Mouse (Mus musculus) stomach, postnatal 0 days (tissue): Measurements from ENCODE around the gene Ruvbl2. TPM values are rescaled to one million over a fixed set of nuclear protein-coding genes. Genes with fewer than 3 reads are reported as not detected.
"Not testable (repeated sequence)": the region's sequence is repeated elsewhere in the genome, so short reads cannot be mapped to it uniquely, and the experiment has no call there.

Experiments
- ATAC-seq: fragments of 200-750 bp; cut with Nextera tagmentation; 2 replicates; pipeline ENCODE4 v1.8.0; 2017; ENCODE audit not compliant: low FRiP score, low TSS enrichment
- DNase-seq: peaks from one replicate; pipeline ENCODE4 v3.0.0-alpha.2; 2016; ENCODE audit warnings: low spot score
- H3K27ac ChIP-seq: fragments of 300-500 bp; sonication (generic); replicated peaks from 2 replicates; pipeline ENCODE4 v1.5.1; 2014; ENCODE audit warnings: mild to moderate bottlenecking, control low read depth
- H3K27me3 ChIP-seq: fragments of 300-500 bp; sonication (generic); 2 replicates; pipeline ENCODE4 v1.6.1; 2014; ENCODE audit warnings: low read length; ENCODE audit not compliant: control insufficient read depth, insufficient read depth
- H3K36me3 ChIP-seq: fragments of 300-500 bp; sonication (generic); 2 replicates; pipeline ENCODE4 v1.6.1; 2014; ENCODE audit warnings: low read length, mixed read lengths; ENCODE audit not compliant: control insufficient read depth, insufficient read depth
- H3K4me1 ChIP-seq: fragments of 300-500 bp; sonication (generic); replicated peaks from 2 replicates; pipeline ENCODE4 v1.6.1; 2014; ENCODE audit warnings: antibody characterized with exemption; ENCODE audit not compliant: control insufficient read depth, insufficient read depth
- H3K4me2 ChIP-seq: fragments of 300-500 bp; sonication (generic); replicated peaks from 2 replicates; pipeline ENCODE4 v1.6.1; 2014; ENCODE audit warnings: low read depth, mild to moderate bottlenecking, control low read depth, moderate library complexity
- H3K4me3 ChIP-seq: fragments of 300-500 bp; sonication (generic); 2 replicates; pipeline ENCODE4 v1.5.1; 2014; ENCODE audit warnings: low read depth, low read length, control low read depth
- H3K9ac ChIP-seq: fragments of 300-500 bp; sonication (generic); 2 replicates; pipeline ENCODE4 v1.6.1; 2014; ENCODE audit warnings: mild to moderate bottlenecking, low read length, control low read depth, mixed read lengths
- H3K9me3 ChIP-seq: fragments of 300-500 bp; sonication (generic); 2 replicates; pipeline ENCODE4 v1.6.1; 2016; ENCODE audit warnings: low read length; ENCODE audit not compliant: control insufficient read depth
- CTCF ChIP-seq: IDR thresholded peaks from 2 replicates; pipeline ENCODE4 v1.5.1; 2016; ENCODE audit warnings: antibody characterized with exemption, low read depth, mild to moderate bottlenecking, moderate library complexity
- EP300 ChIP-seq: optimal IDR thresholded peaks from 2 replicates; pipeline ENCODE3; 2016; ENCODE audit warnings: antibody characterized with exemption
- WGBS: fragments of 180-500 bp; shearing (Covaris S2); extraction: QIAGEN DNeasy Blood & Tissue Kit; methylation state at CpG from one replicate; pipeline ENCODE4 v1.1.7; 2014; 5-methylcytosine and 5-hydroxymethylcytosine counted together
- polyA plus RNA-seq: library from polyadenylated mRNA; unstranded; fragments of >200 nt; fragmentation: Nextera tagmentation; extraction: Ambion mirVana; gene quantifications from 2 replicates; pipeline ENCODE4 v1.2.1, GENCODE M21; 2015

Gene Ruvbl2
- polyA plus RNA-seq, 1 experiment from 2014 or later, result 46.7 TPM

DNA sequence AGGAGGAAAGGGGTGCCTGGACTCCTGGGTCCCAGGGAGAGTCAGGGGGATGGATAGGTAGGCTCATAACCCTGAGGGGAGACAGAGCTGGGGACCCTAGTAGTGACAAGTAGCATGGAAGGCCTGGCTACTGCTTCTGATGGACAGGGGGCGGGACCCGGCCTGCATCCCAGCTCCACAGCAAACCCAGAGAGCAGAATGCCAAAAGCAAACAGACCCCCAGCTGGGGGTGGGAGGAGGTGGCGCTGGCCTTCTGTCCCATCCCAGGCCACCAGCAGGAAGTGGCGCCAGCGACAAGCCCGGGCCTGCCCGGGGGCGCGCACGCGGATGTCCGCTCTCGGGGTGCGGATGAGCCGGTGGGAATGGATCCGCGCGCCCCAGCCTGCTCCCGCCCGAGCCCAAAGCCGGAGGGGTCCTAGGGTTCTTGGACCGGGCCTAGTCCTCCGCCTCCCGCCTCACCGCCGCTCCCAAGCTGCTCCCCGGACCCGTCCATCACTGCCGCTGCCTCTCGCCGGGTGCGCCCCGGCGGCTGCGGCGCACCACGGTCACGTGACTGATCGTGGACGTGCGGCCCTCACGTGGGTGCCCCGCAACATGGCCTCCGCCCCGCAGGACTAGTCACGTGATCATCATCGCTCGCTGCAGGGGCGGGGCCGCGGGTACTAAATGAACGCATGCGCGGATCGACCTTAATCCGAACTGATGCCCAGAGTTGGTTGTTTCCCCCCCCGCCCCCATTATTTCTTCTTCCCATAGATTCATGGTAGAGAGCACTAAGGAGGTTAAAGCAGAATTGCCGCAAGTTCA, 28.6 kb upstream of the Ruvbl2 start, which contains the start of gene Bax:
Bax (minus strand) TSS at position 616 of the 807 bp plus-strand sequence.
- Histone ChIP-seq H3K4me3 (peak within 1 kb of the TSS; percentile 76), H3K27ac (0 out of 2 replicates have a peak within 1 kb of the TSS, but pooled peaks have one; percentile 53), H3K9ac (peak within 1 kb of the TSS; percentile 81), H3K27me3 (no peaks in the 10 kb centered on the region), H3K36me3 (no peaks in the 10 kb centered on the region), H3K9me3 (no peaks in the 10 kb centered on the region), H3K4me2 (peak within 1 kb of the TSS; percentile 87), H3K4me1 (peaks cover 4% of the 10 kb centered on the region)
- DNase-seq (peak; percentile 95), ATAC-seq (peak; percentile 82)
- under 1% methylated on average over 51 of the region's 58 CpGs for WGBS
- TF ChIP-seq EP300 (peak; percentile 50), CTCF (0 out of 2 replicates have a peak, but pooled peaks have one; percentile 17)

DNA sequence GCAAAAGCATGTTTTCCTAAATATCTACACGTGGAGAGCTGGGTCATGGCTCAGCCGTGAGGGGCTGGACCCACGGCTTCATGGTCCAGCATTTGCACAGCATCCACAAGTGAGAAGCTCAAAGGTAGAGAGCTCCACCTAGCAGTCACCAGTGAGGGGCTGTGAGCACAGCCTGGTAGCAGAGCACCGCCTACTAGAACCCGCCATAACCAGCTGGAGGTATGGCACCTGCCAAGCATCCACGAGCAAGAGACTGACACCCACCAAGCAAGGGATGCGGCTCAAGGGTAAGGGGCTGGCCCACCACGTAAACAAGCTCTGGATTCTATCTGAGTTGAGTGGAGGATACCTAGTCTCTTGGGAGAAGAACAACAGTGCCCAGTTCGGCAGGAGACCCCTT, 27.7 kb upstream of the Ruvbl2 start:
- DNase-seq, result peak; percentile 19
- Histone ChIP-seq H3K27me3 (no peaks in the 10 kb centered on the region), H3K4me3 (no peak overlapping the region), H3K36me3 (no peaks in the 10 kb centered on the region), H3K4me1 (peaks cover 7% of the 10 kb centered on the region), H3K27ac (no peak overlapping the region), H3K9ac (no peak overlapping the region; the same call in 1 of the 2 replicates), H3K9me3 (no peaks in the 10 kb centered on the region), H3K4me2 (peak overlapping the region; percentile 87)
- ATAC-seq, result no peak
- 77% methylated on average over 9 of the region's 9 CpGs for WGBS
- peak; percentile 36 for TF ChIP-seq CTCF
- TF ChIP-seq EP300, result no peak

DNA sequence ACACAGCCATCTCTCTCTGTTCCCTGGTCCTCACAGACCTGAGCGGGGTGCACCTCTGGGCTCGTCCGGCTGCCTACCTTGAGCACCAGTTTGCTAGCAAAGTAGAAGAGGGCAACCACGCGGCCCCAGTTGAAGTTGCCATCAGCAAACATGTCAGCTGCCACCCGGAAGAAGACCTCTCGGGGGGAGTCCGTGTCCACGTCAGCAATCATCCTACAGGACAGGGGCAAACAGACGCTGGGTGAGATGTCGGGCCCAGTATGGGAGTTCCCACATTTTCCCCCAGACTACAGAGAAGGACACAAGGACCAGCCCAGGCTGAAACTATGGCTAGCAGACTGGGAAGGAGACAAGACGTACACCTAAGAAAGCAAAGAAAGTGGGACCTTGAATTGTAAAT, 27.2 kb upstream of the Ruvbl2 start:
- no peaks in the 10 kb centered on the region for H3K27me3 ChIP-seq
- no peak for TF ChIP-seq EP300
- TF ChIP-seq CTCF, result no peak
- H3K9ac ChIP-seq, result no peak overlapping the region
- H3K27ac ChIP-seq, result no peak overlapping the region
- no peak for ATAC-seq
- DNase-seq, result no peak
- H3K9me3 ChIP-seq, result no peaks in the 10 kb centered on the region
- peaks cover 11% of the 10 kb centered on the region for H3K4me1 ChIP-seq
- WGBS, result 93% methylated on average over 12 of the region's 12 CpGs
- no peaks in the 10 kb centered on the region for H3K36me3 ChIP-seq
- no peak overlapping the region for H3K4me3 ChIP-seq
- H3K4me2 ChIP-seq, result no peak overlapping the region

DNA sequence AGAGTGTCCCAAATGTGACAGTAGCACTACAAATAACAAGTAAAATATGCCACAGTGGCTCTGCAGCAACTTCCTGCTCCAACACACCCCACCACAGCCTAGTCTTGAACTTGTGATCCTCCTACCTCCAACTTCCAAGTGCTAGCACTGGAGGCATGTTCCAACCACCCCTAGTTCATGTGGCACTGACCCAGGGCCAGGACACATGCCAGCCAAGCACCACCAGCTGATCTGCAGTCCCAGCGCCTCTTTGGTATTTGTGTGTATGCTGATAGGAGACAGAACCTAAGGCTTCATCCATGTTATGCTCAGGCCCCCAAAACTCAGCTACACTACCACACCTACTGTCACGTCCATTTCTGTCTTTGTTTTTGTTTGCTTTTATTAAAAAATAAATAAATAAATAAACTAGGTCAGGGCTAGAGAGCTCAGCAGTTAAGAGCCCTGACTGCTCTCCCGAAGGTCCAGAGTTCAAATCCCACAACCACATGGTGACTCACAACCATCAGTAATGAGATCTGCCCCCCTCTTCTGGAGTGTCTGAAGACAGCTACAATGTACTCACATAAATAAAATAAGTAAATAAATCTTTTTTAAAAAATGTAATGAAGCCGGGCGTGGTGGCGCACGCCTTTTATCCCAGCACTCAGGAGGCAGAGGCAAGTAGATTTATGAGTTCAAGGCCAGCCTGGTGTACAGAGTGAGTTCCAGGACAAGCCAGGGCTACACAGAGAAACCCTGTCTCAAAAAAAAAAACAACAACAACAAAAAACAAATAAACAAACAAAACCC, 26.3 kb upstream of the Ruvbl2 start:
- no peak overlapping the region for H3K4me3 ChIP-seq
- H3K27me3 ChIP-seq, result no peaks in the 10 kb centered on the region
- no peak overlapping the region for H3K4me2 ChIP-seq
- DNase-seq (no peak), ATAC-seq (no peak)
- no peaks in the 10 kb centered on the region for H3K36me3 ChIP-seq
- 89% methylated on average over 7 of the region's 7 CpGs for WGBS
- no peaks in the 10 kb centered on the region for H3K9me3 ChIP-seq
- TF ChIP-seq EP300 (no peak), CTCF (no peak)
- H3K4me1 ChIP-seq, result peaks cover 11% of the 10 kb centered on the region
- H3K27ac ChIP-seq, result no peak overlapping the region
- H3K9ac ChIP-seq, result no peak overlapping the region

DNA sequence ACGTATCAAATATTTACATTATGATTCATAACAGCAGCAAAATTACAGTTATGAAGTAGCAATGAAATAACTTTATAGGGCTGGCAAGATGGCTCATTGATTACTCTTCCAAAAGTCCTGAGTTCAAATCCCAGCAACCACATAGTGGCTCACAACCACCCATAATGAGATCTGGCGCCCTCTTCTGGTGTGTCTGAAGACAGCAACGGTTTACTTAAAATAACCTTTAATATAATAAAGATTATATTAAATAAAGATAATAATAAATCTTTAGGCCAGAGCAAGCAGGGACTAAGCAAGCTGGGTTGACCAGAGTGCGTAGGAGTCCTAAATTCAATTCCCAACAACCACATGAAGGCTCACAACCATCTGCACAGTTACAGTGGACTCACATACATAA, 25.0 kb upstream of the Ruvbl2 start:
- DNase-seq, H3K9ac ChIP-seq: not testable (repeated sequence)
- WGBS, result 69% methylated on average over 4 of the region's 4 CpGs

More for the DNA sequence above, 25.0 kb upstream of the Ruvbl2 start:
- H3K27ac ChIP-seq, H3K4me3 ChIP-seq, H3K9me3 ChIP-seq, H3K27me3 ChIP-seq, H3K4me2 ChIP-seq, H3K36me3 ChIP-seq, ATAC-seq: not testable (repeated sequence)
- TF ChIP-seq CTCF, result peak; percentile 37; the same call in 1 of the 2 replicates
- H3K4me1 ChIP-seq, result peaks cover 11% of the 10 kb centered on the region
